Mouse (Mus musculus): ENCODE results near the gene Gm10295.
A peak's percentile ranks its signal among the peaks of the same experiment; 100 is the strongest.

Gm10295 gene

DNA sequence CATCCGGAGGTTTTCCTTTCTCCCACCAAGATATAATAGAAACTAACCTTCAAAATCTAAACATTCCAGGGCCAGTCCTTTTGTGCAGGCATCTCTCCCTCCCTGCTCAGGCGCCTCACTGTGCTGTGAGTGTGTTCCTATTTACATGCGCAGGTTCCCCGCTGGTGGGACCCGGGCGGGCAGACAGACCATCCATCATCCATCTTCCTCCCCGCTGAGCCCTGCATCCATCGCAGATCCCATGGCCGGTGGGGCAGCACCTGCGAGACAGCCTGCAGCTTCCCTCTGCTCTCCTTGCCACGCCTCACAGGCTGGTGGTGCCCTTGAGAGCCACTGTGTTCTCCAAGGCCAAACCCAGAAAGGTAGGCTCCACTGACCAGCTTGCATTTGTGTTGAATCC, at the start of gene Gm10295:
Gm10295 (minus strand) TSS at position 122 of the 400 bp plus-strand sequence.
- no peak for DNase-seq

DNA sequence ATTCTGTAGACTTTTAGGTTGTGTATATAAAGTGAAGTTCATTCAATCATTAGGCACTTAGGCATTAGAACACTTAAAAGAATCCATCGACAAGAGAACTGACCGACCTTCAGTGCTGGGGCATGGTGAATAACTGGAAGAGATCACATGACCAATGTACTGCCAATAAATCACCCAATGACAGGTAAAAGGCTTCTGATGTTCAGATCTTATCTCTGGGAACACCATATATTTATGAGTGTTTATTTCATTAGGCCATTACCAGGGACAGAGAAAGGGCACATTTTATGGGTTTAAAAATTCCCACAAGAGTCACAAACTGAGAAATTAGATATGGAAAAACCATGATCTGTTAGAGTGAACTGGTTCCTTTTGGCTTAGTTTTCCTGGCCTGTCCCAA, 49.7 kb upstream of the Gm10295 start:
- DNase-seq, result no peak

DNA sequence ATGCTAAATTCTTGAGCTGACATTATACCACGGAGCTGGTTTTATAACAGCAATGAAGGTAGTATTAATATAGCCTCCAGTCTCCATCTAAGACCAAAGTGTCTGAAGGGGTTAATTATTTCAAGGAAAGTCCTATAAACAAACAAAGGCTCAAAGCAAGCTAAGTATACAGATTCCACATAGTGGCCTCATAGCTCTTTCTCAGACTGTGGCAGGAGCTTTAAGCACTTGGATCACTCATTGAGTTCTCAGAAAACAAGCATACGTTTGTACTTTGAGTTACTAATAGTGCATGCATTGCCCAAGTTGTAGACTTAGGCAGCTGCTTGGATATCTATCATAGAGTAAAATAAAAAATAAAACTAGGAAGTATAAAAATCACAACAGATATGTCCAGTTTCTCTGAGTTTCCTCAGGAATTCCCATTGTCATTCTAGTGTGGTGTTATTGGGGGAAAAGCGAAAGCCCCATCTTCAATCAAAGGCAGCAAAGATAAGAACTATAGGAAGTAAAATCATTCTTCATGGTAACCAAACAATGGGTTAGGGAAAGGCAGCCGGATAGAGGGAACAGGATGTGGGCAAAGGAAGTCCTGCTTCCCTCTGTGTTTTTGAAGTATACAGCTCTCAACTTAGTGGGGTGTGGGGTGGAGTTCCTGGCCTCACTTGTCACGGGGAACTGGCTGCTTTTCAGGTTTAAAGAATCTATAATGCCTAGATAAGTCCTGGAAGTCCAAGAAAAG, 48.8 kb upstream of the Gm10295 start:
- DNase-seq, result no peak

DNA sequence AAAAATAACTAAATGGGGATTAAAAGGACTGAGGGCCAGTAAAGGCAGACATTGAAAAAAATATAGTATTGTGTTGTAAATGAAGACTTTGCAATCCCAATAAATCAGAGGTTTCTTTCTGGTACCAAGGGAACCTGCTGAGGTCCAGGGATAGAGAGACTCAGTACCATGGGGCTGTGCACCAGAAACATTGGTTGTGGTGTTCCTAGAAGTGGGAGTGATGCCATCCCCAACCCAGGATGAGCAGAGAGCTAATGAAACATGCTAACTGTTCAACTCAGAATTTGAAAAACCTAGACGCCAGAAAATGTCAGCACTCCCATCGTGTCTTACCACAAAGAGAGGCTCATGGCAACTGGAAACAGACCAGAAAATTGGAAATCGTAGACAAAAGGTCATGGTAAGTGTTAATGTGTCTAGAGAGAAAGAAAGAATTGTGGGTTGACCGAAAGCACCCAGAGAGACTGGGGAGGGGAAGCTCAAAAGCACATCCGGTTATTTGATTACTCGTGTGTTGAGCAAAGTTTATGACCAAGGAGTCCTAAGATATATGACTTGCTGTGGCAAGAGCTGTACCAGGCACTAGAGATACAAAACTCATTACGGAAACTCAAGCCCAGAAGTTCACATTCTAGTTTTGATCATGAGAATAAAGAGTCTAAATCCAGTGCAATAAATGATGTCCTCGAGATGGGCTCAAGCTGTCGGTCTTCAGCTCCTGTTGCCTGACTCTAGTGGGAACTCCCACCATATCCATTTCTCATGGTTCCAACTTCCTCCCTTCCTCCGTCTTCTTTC, 47.9 kb upstream of the Gm10295 start:
- DNase-seq, result no peak

DNA sequence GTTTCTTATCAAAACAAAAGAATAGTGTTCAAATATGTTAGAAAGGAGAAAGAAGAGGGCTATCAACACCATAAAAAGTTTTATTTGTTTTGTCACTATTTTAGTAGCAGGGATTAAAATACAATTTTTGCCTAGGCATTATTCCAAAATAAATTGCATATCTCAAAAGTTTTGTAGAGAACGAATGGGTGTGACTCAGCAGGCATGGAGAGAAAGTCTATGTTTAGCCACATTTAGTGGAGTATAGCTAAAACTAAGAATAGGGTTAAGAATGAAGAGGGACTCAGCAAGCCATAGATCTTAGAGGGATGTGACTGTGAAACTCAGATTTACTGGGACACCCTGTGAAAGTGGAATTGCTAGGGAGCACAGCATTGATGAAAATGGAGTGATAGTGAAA, 47.1 kb upstream of the Gm10295 start:
- no peak for DNase-seq

DNA sequence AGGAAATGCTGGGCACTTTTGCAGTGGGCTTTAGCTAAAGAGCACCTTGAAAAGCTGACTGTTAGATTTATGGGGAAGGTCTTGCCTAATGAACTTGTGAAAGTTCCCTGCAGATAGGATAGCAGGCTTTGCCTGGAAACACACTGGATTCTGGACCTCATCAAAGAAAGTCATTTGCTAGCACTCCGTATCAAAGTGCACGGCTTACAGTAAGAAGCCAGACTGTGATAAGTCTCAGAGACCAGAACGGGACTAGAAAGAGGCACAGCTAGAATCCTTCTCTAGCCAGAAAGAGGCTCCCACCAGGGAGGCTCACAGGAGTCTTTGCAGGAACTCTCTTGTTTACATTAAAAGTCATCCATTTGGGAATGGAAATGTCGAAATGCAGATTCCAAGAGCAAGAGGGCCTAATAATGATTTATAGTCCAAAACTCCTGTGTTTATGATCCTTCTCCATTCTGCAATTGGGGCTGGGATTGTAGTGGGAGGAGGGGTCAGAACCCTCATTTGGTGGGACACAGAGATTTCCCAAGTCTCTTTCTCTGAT, 41.6 kb upstream of the Gm10295 start:
- DNase-seq, result no peak

DNA sequence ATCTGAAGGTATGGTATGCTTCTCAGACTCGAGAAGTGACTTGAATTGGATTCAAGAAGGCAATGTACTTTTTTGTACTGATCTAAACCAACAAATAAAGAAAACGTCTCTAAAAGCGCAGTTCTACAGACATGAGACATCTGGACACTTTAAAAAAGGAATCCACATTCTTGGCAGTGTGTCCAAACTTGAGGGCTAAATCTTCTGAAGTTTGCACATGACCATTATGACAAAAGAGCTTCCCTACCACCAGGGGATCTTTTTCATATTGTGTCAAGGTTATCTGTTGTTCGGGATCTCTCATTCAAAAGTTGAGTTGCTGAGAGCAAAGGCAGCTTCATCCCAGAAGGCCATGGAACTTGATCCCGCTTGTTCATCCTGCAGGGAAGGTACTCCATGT, 40.0 kb upstream of the Gm10295 start:
- no peak for DNase-seq

DNA sequence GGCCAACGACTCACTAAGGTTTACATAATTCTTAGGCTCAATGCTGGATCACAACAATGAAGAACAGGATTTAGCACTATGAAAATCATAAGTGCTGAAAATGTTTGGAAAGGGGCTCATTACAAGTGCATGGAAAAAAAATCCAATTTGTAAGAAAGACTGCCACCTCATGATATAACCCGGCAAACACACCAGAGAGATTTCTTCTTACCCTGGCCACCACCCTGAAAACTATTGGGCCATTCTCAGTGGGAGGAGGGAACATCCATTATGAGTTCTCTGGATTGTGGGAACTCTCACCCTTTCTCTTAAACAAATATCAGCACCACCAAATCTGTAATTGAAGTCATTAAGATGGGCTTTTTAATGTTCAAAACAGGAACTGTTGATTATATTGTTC, 39.0 kb upstream of the Gm10295 start:
- no peak for DNase-seq

DNA sequence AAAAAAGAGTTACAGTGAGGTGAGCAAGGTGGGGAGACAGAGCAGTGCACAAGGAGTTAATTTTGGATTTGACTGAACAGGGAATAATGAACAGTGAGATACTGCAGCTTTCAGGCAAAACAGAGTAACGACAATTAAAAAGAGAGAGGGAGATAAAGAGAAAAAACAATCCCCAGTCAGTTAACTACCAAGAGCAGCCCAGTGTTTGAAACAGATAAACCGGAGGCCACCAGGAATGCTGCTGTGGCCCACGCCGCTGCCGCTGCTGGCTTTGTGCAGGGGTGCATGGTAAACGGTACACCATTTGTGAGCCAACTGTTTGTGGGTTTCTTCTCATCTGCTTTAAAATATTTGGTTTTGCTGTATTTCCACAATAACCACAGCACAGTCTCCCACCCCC, 34.8 kb upstream of the Gm10295 start:
- no peak for DNase-seq

DNA sequence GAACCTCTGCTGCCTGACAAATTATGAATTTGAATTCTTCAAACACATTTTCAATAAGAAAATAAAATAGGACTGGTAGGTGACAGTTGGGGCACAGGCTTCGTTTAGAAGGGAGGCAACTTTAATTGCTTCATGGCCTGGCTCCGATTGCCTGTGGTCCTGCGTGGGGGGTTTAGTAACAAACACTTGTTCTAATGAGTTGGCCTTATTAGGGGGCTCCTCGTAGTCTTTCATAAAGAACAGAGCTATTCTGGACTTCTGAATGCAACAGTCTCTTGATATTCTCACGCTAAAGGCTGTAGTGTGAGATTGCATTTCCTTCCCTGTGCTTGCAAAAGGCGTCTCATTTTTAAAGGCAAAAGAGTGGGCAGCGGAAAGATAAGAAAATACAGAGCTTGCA, 33.6 kb upstream of the Gm10295 start:
- DNase-seq, result no peak

DNA sequence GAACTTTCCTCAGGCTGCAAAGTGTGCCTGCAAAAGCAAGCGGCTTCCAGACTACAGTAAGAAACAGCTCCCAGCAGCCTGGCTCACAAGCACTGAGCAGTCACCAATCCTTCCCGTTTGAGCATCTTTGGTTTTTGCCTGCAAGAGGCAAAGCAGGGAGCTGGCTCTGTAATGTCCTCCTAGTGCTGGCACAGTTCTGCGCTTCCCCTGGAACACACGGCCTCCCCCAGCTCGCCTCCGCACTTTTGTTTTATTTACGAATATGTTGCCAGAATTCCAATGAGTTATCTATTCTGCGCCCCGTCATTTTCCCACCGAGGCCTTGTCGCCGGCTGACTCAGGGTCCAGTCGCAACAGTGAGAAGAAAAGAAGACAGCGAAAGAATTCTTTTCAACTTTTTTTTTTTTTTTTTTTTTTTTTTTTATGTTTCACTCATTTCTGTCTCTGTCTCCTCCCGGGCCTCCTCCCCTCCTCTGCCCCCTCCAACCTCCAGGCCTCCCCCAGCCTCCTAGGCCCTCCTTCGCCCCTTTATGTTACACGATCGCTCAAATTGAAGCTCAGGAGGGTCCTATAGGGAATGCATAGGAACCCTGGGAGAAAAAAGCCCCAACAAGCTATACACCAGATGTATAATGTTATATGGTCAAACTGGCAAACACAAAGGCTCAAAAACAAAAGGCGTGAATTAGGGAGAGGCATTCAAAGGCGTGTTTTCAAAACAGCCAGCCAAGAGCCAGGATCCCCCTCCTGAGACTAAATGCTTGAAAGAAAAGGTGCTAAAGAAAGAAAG, 32.3 kb upstream of the Gm10295 start:
- DNase-seq, result no peak

DNA sequence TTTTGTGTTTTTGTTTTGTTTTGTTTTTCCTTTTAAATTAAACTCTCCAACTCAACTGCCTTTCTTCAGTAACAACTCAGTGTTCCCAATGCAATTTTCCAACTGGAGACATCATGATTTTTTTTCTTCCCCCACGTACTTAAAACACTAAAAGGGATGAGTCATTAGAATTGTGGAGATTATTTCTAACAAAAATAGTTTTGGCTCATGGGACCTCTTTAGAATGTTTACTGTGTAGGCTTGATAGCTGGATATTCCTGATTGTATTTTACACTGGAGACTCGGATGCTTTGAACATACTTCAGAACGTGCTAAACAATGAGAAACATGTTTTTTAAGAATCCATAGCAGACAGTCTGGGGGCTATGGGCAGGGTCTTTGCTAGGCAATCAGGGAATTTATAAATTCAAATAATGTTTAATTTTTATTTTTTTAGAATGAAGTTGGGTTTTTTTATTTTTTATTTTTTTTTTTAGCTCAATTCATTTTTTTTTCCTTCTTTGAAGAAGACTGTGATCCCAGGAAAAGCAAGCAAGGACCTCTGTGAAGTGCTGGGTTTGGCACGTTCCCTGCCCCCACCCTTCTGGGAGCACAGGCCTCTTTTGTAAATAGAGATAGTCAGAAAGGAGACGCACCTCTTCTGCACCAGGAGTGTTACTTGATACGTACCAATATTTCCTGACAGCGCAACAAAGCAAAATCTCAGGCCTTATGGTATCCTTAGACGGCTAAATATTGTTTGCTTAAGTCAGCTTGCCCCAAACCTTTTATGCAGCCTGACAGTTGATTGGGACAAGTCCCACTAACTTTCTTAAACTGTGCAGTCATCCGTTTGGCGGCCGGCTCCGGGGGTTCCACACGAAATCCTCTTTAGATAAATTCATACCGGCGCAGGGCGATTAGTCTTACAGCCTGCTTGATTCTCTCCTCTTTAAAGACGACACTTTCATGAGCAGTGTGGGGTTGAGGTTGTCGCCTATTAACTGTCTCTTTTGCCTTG, 28.8 kb upstream of the Gm10295 start:
- DNase-seq, result no peak

DNA sequence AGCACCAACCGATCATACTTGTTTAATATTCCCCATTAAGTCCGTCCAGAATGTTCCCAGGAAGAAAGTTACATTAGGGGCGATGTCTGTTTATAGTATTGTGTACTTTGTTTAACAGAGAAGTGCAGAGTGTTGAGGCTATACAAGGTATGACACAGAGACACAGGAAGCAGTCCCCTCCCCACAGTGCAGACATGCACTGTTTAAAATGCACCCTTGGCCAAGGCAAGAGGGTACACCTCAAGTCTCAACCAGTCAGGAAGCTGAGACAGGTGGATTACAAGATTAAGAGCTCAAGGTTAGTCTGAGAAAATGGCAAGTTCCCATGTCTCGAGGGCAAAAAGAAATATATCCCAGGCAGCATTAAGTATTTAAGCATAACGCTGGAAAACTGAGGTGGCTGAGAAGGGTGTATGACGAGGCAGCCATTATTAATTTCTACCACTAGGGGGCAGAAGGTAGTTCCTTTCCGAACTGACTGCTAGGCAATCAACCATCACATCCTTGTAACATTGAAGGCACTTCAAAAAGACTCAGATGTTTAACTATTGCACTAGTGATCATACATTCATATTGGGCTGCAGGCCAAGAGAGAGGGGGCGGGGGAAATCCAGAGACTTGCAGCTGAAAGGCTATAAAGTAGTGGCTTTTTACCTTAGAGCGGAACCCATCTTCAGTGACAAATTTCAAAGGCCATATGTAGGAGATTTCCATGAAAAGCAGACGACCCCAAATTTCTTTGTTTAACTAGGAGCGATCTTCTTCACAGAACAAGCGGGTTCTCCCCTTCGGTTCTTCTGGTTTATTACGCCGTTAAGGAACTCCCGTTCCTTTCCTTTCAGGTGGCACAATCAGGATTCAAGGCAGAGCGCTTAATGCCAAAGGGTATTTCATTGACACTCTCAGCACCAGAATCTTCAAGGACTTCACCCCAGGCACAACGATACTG, 27.8 kb upstream of the Gm10295 start:
- DNase-seq, result peak; percentile 42

DNA sequence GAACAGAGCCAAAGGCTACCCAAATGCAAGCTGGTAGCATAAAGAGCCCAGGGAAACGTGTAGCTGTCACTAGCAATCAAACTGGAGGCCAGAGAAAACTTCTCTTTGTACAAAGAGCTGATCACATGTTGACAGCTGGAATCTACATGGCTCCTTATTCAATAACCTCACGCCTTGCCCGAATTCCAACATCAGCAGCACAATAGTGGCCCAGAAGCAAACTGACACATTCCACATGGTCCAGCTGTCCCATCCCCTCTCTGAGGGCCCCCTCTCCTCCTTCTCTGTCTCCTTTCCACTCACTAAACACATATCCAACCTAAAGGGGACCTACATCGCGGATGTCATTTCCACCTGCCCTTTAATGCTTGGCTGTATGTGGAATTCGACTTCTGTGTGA, 26.7 kb upstream of the Gm10295 start:
- DNase-seq, result no peak

DNA sequence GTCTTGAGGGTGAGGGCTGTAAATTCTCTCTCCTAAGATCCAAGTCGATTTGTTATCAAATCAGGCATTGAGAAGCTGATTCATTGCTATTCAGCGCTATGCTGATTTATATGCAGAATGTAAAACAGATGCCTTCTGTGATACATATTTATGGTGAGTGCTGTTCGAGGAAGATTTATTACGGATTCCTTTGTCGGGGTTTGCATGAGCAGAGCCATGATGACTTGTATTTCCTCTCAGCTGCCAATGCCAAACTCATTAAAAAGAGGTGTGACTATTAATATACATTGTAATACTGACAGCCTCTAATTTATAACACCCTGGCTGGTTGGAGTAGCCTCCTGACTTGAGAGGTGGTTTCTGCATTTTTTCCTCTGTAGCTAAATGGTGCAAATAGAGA, 22.8 kb upstream of the Gm10295 start:
- no peak for DNase-seq

DNA sequence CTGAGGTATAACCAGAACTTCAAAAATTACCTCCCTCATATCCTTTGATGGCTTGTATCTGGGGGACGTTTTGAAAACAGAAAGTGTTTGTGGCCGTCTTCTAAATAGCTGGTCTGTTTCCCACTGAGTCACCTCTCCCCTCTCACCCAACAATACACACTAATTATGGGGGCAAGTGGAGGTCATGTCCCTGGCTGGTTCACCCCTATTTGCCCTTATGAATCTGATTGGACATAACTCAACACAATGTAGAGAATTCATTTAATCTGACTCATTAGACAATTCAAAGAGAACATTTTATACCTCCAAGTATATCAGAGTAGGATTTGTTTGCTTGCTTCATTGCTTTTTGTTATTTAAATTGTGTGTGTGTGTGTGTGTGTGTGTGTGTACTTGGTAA, 20.6 kb upstream of the Gm10295 start:
- DNase-seq, result no peak

DNA sequence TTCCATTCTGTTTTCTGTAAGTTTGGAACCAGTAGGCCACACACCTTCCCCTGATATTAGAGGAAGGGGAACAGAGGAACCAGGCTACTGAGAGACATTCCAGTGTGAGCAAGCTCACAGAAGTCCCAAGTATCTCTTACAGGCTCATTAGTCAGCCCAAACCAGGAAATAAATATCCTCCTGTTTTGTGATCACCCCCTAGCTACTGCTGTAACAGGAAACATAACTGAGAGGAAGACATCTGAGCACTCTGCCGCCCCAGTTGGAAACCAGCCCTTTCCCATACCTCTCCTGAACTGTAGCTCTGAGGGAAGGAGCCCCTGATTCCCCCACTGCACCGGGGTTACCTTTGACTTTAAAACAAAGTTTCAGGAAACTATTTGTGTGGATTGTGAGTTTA, 19.5 kb upstream of the Gm10295 start:
- no peak for DNase-seq

DNA sequence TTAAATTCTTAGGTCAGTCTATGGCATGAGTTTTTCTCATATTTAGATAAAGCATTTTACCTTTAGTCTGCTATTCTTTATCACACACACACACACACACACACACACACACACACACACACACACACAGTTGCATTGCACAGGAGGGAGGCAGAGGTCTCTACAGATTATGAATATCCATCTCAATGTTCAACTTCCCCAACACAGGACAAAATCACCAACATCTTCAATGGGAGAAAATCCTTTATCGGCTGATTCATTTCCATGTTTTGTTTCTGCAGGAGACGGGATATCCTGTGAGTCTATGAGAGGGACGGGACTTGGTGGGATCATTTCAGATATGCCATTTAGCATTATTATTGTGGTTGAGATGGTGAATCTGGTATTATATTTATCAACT, 18.8 kb upstream of the Gm10295 start:
- no peak for DNase-seq

DNA sequence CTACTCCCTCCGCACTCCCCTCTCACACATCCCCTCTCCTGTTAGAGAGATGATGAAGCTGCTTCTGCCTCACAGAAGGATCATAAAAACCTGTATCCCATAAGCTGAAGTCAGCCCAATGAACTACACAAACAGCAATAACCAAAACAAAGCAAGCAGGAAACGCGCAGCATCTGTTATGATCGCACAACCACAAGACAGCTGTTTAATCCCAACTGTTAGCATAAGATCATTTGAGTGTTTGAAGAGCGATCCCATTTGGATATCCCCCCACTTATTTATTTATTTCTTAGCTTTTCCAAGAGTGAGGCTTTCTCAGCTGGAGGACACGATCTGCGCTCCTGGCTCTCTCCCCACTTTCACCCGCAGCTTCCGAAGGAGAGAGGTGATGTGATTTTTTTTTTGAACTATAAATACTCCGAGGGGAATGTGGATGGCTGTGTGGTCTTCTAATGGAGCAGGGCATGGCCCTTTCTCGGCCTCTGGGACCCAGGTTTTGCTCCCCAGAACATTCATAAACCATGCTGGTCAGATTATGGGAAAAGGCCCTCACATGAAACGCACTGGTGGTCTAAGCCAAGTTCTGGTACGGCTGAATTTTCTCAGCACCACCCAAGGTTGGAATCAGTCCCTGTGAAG, 17.4 kb upstream of the Gm10295 start:
- no peak for DNase-seq

DNA sequence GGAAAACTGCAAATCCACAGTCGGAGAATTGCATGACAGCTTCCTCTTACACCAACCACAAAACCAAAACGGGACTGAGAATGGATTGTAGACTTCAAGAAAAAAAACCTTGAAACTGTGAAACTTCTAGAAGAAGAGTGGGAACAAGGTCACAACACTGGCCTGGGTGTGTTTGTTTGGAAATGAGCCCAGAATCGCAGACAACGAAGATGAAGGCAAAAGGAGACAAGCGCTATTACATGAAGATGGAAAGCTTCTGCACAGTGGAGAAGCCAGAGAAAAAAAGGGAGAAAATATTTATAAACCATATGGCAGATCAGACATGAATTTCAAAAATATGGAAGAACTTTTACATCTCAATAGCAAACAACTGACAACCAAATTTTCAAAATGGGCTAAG, 4.3 kb upstream of the Gm10295 start:
- no peak for DNase-seq
